Mouse (Mus musculus) heart, postnatal 25 days (tissue): ENCODE measurements around the gene Psg22. TPM values are rescaled to one million over a fixed set of nuclear protein-coding genes. Genes with fewer than 3 reads are reported as not detected.
"Not testable (repeated sequence)": the region's sequence is repeated elsewhere in the genome, so short reads cannot be mapped to it uniquely, and the experiment has no call there.

Experiments used
- DNase-seq: peaks from one replicate; pipeline ENCODE4 v3.0.0; 2022; ENCODE audit warnings: low spot score
- intact Hi-C: fragments of 180-260 bp; cut with DNase I; formaldehyde crosslinking; loops from one replicate; pipeline ENCODE4 v1.15.1; 2025
- total RNA-seq, 2 experiments: library from RNA; stranded (reverse); gene quantifications; 2 replicates each; pipeline ENCODE4 v1.2.3; 2021

The Psg22 gene
- total RNA-seq: not detected

- no peak for DNase-seq
- intact Hi-C loops: no loop called here
Measured at GRCm38 (mm10) chr7:18717790-18718189, at the start of gene Psg22. Psg22 (plus strand) TSS chr7:18718090.

- intact Hi-C loops: loop anchor here (5.0 to 10.0 kb wide), 2 partner anchors 1525 to 1607 kb away; partner anchors contain the start of genes Ceacam3 and Psg16
- DNase-seq: no peak
Measured at GRCm38 (mm10) chr7:18679772-18680171, 38.1 kb upstream of the Psg22 start.

- intact Hi-C loops: loop anchor here (10.0 kb wide), 1 partner anchor 1531 kb away; the partner anchor contains the start of gene Ceacam3
Measured at GRCm38 (mm10) chr7:18685586-18685985, 32.3 kb upstream of the Psg22 start.

GRCm38 (mm10) chr7:18686085-18686484 lies 31.8 kb upstream of the Psg22 start, which contains the start of gene Psg20:
Psg20 (minus strand) TSS chr7:18686185.
- intact Hi-C loops: loop anchor here (10.0 kb wide), 1 partner anchor 1531 kb away; the partner anchor contains the start of gene Ceacam3
- DNase-seq: no peak

More at GRCm38 (mm10) chr7:18685586-18685985, 32.3 kb upstream of the Psg22 start:
- DNase-seq: no peak

- intact Hi-C loops: not testable (repeated sequence)
Measured at GRCm38 (mm10) chr7:18710331-18710730, 7.6 kb upstream of the Psg22 start.

GRCm38 (mm10) chr7:18710846-18711245 lies 7.0 kb upstream of the Psg22 start:
- intact Hi-C loops: no loop called here
- DNase-seq: no peak

More at GRCm38 (mm10) chr7:18710331-18710730, 7.6 kb upstream of the Psg22 start:
- not testable (repeated sequence) for DNase-seq

DNA sequence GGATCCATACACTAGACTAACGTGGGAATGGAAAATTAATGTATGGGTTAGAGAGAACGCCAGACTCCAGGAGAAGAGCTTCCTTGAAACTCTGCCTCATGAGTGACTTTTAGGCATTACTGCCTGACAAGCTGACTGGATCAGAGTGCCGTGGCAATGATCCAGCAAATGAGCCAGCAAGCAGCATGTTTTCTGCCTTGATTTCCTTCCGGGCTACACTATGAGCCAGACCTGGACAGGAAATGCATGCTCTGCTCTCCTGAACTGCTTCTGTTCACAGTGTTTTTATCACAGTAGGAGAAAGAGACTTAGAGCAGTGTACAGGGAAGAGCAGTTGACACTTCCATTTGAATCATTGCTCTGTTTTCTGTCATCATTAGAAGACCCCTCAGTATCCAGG lies 2.3 kb upstream of the Psg22 start:
- DNase-seq: no peak

GRCm38 (mm10) chr7:18724001-18724400 lies 6.1 kb downstream of the Psg22 start:
- DNase-seq: no peak
- intact Hi-C loops: no loop called here

More for the DNA sequence above, 2.3 kb upstream of the Psg22 start:
- intact Hi-C loops: no loop called here

GRCm38 (mm10) chr7:18725931-18726330 lies 8.0 kb downstream of the Psg22 start:
- intact Hi-C loops, DNase-seq: not testable (repeated sequence)

GRCm38 (mm10) chr7:18728391-18728790 lies 10.5 kb downstream of the Psg22 start:
- intact Hi-C loops: no loop called here
- DNase-seq: no peak

DNA sequence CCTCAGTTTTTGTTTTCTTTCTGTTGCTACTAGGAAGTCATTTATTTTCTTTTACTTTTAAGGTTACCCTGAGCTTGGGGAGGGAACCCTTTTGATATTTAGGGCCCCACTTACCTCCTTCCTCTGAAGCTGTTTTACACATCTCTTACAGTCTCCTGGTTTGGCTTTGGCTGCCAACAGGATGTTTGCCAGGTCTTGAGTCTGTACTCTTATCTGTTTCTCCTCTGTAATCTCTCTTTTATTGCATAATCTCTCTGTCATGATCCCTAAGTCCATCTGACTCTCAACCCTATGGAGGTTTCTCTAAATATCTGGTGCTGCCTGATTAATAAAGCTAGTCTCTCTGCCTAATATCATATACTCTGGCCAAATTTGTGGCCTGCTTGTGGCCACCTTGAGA lies 15.2 kb downstream of the Psg22 start:
- no peak for DNase-seq
- intact Hi-C loops: no loop called here

GRCm38 (mm10) chr7:18734451-18734850 lies 16.6 kb downstream of the Psg22 start:
- intact Hi-C loops: no loop called here
- DNase-seq: no peak

DNA sequence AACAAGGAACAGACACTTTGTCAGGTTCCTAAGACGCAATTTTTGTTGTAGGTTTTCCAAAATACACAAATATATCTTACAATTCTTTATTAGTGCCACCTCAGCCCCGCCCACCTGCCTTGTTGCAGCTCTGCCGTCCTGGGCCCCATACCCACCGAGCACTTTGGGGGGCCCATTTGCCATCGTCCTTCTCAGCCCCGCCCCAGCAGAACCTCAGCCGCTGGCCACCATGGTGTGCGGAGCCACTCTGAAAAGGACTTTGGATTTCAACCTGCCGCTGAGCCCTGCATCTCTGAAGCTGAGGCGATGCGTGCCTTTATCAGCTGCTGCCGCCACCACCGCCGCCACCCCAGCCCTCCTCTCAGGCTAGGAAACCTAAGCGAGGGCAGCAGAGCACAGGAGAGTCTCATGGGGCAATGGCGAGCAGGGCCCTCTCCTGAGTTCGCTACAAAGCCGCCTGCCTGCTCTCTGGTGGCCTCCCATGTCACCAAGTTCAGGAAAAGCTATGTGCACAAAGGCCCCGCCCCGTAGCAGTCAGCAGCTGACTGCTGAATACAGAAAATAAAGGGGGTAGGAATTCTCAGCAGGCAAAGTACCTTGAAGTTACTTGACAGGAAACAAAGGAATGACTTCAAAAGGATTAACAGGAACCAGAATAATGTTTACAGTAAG lies 28.4 kb downstream of the Psg22 start:
- DNase-seq: no peak
- intact Hi-C loops: no loop called here

GRCm38 (mm10) chr7:18747420-18747819 lies 29.5 kb downstream of the Psg22 start:
- intact Hi-C loops, DNase-seq: not testable (repeated sequence)

DNA sequence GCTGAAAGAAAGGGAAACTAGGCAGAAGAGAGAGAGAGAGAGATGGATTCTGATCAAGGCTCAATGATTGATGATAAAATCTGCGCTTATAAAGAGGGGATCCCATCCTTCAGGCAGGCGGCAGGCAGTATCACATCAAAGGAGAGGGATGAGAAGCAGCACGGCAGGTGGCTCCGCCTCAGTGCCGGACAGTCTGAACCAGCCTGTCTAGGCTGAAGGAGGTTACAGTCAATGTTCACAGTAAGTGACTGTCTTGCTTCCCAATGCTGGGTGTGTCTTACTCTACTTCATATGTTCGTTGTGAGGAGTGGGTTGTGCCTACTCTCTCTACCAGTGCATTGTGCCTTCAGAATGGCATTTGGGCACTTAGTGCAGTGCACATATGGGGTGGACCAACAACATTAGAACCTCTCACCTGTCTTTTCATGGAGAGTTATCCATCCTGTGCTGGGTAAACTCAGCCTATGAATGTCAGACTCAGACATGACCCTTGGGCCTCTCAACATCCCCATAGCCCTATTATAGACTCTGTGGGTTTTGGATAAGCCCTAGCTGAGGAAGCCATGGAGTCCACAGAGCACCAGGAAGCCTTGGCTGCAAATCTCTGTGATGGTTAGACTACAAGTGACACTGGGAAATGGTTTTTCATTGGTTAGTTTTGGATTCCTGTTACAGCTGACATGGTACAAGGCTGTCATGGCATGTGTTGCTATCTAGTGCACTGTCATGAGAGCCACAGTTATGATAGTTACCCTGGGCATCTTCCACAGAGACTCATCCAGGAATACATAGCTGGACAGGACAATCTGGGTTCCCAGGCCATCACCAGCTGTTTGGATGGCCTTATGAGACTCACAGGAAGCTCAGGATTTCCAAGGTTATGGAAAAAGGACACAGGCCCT lies 31.4 kb downstream of the Psg22 start:
- DNase-seq: no peak
- intact Hi-C loops: loop anchor here (1.0 kb wide), 1 partner anchor 124 kb away; no protein-coding TSS in a partner anchor

DNA sequence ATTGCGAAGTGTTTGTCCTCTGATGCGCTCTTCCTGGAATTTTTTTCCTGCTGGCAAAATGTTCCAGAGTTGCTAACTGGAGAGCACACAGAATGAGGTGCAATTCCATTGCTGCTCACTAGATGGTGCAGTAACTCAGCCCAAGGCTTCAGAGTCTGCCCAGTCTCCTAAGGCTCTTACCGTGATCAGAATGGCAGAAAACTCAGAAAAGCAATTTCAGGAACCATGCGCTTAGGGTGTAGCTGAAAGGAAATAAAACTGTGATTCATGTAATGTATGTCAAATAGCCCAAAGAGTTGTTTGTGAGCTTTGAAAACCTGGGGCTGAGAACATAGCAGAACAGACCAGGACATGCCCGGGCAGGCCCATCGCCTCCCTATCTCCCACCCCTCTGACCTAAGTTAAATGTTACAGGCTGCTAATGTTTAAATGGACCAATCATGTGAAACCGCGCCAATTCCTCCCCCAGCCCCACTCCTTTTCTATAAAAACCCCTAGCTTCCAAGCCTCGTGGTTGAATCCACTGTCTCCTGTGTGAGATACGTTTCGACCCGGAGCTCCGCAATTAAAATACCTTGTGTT lies 32.1 kb downstream of the Psg22 start:
- not testable (repeated sequence) for DNase-seq
- intact Hi-C loops: loop anchor here (1.0 to 5.0 kb wide), 2 partner anchors 77 to 123 kb away; no protein-coding TSS in a partner anchor

DNA sequence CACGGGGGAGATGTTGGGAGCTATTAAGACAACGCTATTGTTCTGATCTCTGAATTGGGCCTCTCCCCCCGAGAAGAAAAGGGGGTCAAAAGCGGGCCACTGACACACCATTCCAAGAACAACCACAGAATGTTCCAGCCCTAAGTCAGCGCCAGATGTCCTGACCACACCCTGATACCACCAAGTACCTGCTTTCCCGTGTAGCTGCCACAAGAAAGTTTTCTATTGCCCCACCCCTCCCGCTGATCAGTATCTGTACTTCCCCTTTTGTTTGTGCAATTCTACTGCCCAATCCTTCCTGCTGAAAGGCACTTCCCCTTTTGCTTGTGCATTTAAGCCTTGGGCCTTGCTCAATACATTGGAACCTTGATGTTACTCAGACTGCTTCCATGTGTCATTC lies 42.3 kb downstream of the Psg22 start:
- intact Hi-C loops: not testable (repeated sequence)

GRCm38 (mm10) chr7:18762885-18763284 lies 45.0 kb downstream of the Psg22 start:
- intact Hi-C loops: not testable (repeated sequence)

More for the DNA sequence above, 42.3 kb downstream of the Psg22 start:
- DNase-seq: not testable (repeated sequence)

More at GRCm38 (mm10) chr7:18762885-18763284, 45.0 kb downstream of the Psg22 start:
- not testable (repeated sequence) for DNase-seq
